Mouse (Mus musculus): ENCODE results near the gene Gpr162. TPM values are rescaled to one million over a fixed set of nuclear protein-coding genes. Genes with fewer than 3 reads are reported as not detected.

Gpr162 gene
- polyA plus RNA-seq, 1 experiment from 2014 or later = 1.6 TPM

- no peak for ATAC-seq (ENCODE audit: extremely low read depth, insufficient number of reproducible peaks, low FRiP score, low TSS enrichment)
- H3K9me3 ChIP-seq = no peaks in the 10 kb centered on the region
- H3K4me3 ChIP-seq = no peak overlapping the region
- H3K36me3 ChIP-seq = no peaks in the 10 kb centered on the region
- 18% methylated on average over 2 of the region's 3 CpGs for WGBS
- H3K4me1 ChIP-seq = no peaks in the 10 kb centered on the region
- H3K27ac ChIP-seq (replicated peaks) = no peak overlapping the region
- no peak overlapping the region for H3K4me2 ChIP-seq
- no peak overlapping the region for H3K9ac ChIP-seq
- no peaks in the 10 kb centered on the region for H3K27me3 ChIP-seq (replicated peaks)
Observed at GRCm38 (mm10) chr6:124874348-124874747, 10.6 kb upstream of the Gpr162 start.

GRCm38 (mm10) chr6:124866560-124866959 lies 2.8 kb upstream of the Gpr162 start:
- ATAC-seq (ENCODE audit: extremely low read depth, insufficient number of reproducible peaks, low FRiP score, low TSS enrichment) = no peak
- 51% methylated on average over 6 of the region's 7 CpGs for WGBS
- H3K27me3 ChIP-seq (replicated peaks) = peaks cover 54% of the 10 kb centered on the region

DNA sequence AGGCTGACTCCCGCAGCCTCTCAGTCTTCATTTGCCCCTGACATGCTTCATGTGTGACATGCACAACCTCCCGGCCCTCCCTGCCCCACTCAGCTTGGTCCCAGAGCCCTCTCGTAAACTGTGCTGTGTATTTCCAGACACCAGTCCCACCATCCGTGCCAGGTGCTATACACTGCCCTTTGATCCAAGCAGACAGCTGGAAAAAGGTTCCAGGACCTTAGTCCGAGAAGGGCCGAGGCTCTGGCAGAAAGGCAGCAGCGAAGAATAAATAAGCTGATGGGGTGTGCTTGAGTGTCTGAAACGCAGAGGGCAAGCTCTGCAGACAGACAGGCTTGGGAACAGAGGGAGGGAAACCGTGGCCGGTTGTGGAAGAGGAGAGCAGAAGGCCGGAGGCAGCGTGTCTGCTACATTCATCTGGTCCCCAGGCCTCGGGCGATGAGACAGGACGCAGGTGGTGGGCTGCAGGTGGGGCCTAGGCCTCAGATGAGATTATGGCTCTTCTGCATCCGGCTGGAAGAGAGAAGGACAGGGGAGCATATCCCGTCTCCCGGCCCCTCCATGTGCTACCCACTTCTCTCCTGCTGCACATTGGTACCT lies 2.1 kb upstream of the Gpr162 start:
- no peak overlapping the region for H3K4me3 ChIP-seq
- H3K27ac ChIP-seq (replicated peaks) = no peak overlapping the region
- H3K27me3 ChIP-seq (replicated peaks) = peaks cover 61% of the 10 kb centered on the region
- no peak for ATAC-seq (ENCODE audit: extremely low read depth, insufficient number of reproducible peaks, low FRiP score, low TSS enrichment)
- H3K4me2 ChIP-seq = no peak overlapping the region
- 59% methylated on average over 18 of the region's 18 CpGs for WGBS
- no peaks in the 10 kb centered on the region for H3K9me3 ChIP-seq
- no peaks in the 10 kb centered on the region for H3K36me3 ChIP-seq
- no peak overlapping the region for H3K9ac ChIP-seq
- H3K4me1 ChIP-seq = peaks cover 16% of the 10 kb centered on the region

More at GRCm38 (mm10) chr6:124866560-124866959, 2.8 kb upstream of the Gpr162 start:
- Histone ChIP-seq H3K4me1 (peaks cover 15% of the 10 kb centered on the region), H3K27ac (replicated peaks) (no peak overlapping the region), H3K4me2 (no peak overlapping the region), H3K4me3 (no peak overlapping the region), H3K36me3 (no peaks in the 10 kb centered on the region), H3K9ac (no peak overlapping the region), H3K9me3 (no peaks in the 10 kb centered on the region)

DNA sequence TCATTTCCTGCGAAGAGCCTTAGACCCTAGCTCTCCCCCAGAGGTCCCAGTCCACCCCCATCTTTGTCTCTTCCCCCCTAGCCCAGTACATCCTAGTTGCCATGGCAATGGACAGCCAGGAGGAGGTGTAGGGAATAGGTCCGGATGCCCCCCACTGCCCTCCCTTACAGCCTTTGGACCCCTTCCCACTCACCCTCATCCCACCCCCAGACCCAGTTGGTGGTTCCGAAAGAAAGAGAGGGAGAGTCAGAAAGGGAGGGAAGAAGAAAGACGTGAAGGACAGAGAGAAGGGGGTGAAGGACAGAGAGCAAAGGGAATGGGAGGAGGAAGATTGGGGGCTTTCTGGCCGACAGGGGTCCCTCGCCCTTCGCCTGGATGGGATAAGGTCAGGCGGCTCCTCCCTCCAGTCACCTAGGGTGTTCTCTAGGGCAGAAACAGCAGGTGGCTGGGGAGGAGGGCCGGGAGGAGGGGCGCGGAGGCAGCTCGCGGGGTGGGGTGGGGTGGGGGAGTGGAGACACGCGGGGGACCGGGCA lies 592 bp downstream of the Gpr162 start:
- H3K9ac ChIP-seq = peak overlapping the region; percentile 85
- no peaks in the 10 kb centered on the region for H3K36me3 ChIP-seq
- under 1% methylated on average over 11 of the region's 16 CpGs for WGBS
- ATAC-seq (ENCODE audit: extremely low read depth, insufficient number of reproducible peaks, low FRiP score, low TSS enrichment) = peak; percentile 10; the same call in 1 of the 2 replicates
- peak overlapping the region; percentile 91 for H3K4me2 ChIP-seq
- H3K27me3 ChIP-seq (replicated peaks) = peaks cover 83% of the 10 kb centered on the region
- H3K4me3 ChIP-seq = peak overlapping the region; percentile 60
- no peak overlapping the region for H3K27ac ChIP-seq (replicated peaks)
- no peaks in the 10 kb centered on the region for H3K9me3 ChIP-seq
- peaks cover 23% of the 10 kb centered on the region for H3K4me1 ChIP-seq

GRCm38 (mm10) chr6:124862406-124863124 lies 1.2 kb downstream of the Gpr162 start:
- Histone ChIP-seq H3K27me3 (replicated peaks) (peaks cover 84% of the 10 kb centered on the region), H3K4me1 (peaks cover 30% of the 10 kb centered on the region), H3K4me2 (peak overlapping the region; percentile 91), H3K9ac (peak overlapping the region; percentile 85), H3K27ac (replicated peaks) (no peak overlapping the region), H3K9me3 (no peaks in the 10 kb centered on the region), H3K36me3 (no peaks in the 10 kb centered on the region), H3K4me3 (peak overlapping the region; percentile 60)
- WGBS = 12% methylated on average over 8 of the region's 8 CpGs
- no peak for ATAC-seq (ENCODE audit: extremely low read depth, insufficient number of reproducible peaks, low FRiP score, low TSS enrichment)

DNA sequence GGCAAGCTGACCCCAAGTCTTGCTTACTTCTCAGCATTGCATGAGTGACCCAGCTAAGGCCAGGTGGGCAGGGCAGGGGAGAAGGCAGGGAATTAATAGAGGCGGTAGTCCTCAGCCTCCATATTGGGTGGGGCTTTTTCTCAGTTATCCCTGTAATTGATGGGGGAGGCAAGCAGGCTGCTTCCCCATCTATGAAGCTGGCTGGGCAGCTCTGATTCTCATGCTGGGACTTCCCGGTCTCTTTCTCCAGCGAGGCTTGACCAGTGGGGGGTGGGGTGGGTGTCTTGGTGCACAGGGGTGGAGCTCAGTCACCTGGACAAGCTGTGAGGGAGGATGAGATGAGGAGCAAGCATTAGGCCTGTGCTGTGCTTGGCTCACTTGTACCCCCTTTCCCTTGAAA lies 2.0 kb downstream of the Gpr162 start:
- no peak overlapping the region for H3K4me2 ChIP-seq
- H3K36me3 ChIP-seq = no peaks in the 10 kb centered on the region
- peaks cover 81% of the 10 kb centered on the region for H3K27me3 ChIP-seq (replicated peaks)
- H3K9ac ChIP-seq = 0 out of 2 replicates have a peak overlapping the region, but pooled peaks have one; percentile 10
- H3K4me3 ChIP-seq = no peak overlapping the region
- H3K27ac ChIP-seq (replicated peaks) = no peak overlapping the region
- no peak for ATAC-seq (ENCODE audit: extremely low read depth, insufficient number of reproducible peaks, low FRiP score, low TSS enrichment)
- peaks cover 30% of the 10 kb centered on the region for H3K4me1 ChIP-seq
- 38% methylated on average over 3 of the region's 3 CpGs for WGBS
- H3K9me3 ChIP-seq = no peaks in the 10 kb centered on the region

GRCm38 (mm10) chr6:124861266-124861665 lies 2.5 kb downstream of the Gpr162 start:
- no peaks in the 10 kb centered on the region for H3K9me3 ChIP-seq
- no peaks in the 10 kb centered on the region for H3K36me3 ChIP-seq
- H3K4me2 ChIP-seq = no peak overlapping the region
- ATAC-seq (ENCODE audit: extremely low read depth, insufficient number of reproducible peaks, low FRiP score, low TSS enrichment) = no peak
- H3K4me3 ChIP-seq = no peak overlapping the region
- H3K4me1 ChIP-seq = peaks cover 35% of the 10 kb centered on the region
- no peak overlapping the region for H3K9ac ChIP-seq
- H3K27ac ChIP-seq (replicated peaks) = no peak overlapping the region
- H3K27me3 ChIP-seq (replicated peaks) = peaks cover 75% of the 10 kb centered on the region
- 78% methylated on average over 19 of the region's 19 CpGs for WGBS

- no peaks in the 10 kb centered on the region for H3K9me3 ChIP-seq
- no peak for ATAC-seq (ENCODE audit: extremely low read depth, insufficient number of reproducible peaks, low FRiP score, low TSS enrichment)
- 78% methylated on average over 9 of the region's 9 CpGs for WGBS
Observed at GRCm38 (mm10) chr6:124860511-124860910, 3.3 kb downstream of the Gpr162 start.

DNA sequence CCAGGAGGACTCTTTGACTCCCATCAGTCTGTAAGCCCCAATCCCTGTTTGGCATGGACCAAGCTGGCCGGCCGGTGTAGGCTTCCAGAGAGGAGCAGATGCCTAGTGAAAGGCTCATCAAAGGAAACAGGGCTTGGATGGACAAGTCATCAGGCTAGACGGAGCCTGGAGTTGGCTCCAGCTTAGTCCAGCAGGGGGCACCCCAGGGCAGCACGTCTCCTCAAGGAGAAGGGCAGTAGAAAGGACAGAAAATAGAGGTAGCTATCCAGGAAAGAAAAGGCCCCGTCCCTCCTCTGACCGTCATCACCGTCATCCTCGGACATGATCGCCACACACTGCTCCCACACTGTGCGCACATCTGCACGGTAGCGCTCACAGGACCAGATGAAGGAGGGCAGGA lies 4.1 kb downstream of the Gpr162 start:
- Histone ChIP-seq H3K4me2 (peak overlapping the region; percentile 47), H3K27me3 (replicated peaks) (peaks cover 60% of the 10 kb centered on the region), H3K36me3 (no peaks in the 10 kb centered on the region), H3K9me3 (no peaks in the 10 kb centered on the region), H3K9ac (peak overlapping the region; percentile 51), H3K27ac (replicated peaks) (no peak overlapping the region), H3K4me3 (peak overlapping the region; percentile 21; the same call in 1 of the 2 replicates), H3K4me1 (peaks cover 46% of the 10 kb centered on the region)
- no peak for ATAC-seq (ENCODE audit: extremely low read depth, insufficient number of reproducible peaks, low FRiP score, low TSS enrichment)
- WGBS = 4% methylated on average over 12 of the region's 12 CpGs

More at GRCm38 (mm10) chr6:124860511-124860910, 3.3 kb downstream of the Gpr162 start:
- Histone ChIP-seq H3K27me3 (replicated peaks) (peaks cover 68% of the 10 kb centered on the region), H3K27ac (replicated peaks) (no peak overlapping the region), H3K36me3 (no peaks in the 10 kb centered on the region), H3K9ac (0 out of 2 replicates have a peak overlapping the region, but pooled peaks have one; percentile 2), H3K4me1 (peaks cover 42% of the 10 kb centered on the region), H3K4me3 (no peak overlapping the region), H3K4me2 (no peak overlapping the region)

DNA sequence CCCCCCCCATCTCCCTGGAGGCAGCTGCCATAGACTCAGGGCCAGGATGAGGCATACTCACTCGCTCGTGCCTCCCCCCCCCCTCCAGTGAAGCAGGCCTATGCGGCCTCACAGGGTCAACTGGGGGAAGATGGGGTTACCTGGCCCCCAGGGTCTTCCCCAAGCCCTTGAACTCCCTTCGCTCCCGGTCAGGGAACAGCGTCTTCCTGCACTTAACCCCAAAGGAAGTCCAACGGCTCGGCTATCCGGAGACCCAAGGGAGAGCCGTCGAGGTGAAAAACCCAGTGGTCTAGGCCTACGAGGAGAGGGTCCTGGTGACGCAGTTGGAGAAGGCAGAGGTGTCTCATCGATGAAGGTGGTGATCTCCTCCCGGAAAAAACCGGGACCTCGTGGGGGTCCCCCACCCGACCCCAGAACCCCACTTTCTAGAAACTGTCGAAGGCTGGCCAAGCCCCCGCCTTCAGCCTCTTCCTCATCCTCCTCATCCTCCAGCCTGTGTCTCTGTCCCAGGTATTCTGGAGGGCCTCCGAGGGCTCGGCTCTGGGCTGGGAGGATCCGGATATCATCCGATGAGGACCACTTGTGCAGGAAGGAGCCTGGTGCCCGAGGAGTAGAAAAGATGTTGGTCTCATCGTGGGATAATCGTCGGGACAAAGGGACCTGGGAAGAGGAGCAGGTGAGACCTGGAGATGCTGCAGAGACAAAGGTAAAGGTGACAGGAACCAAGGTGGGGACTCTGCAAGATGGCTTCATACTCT lies 5.0 kb downstream of the Gpr162 start:
- WGBS = 65% methylated on average over 28 of the region's 28 CpGs
- Histone ChIP-seq H3K27ac (replicated peaks) (no peak overlapping the region), H3K36me3 (peaks cover 1% of the 10 kb centered on the region), H3K27me3 (replicated peaks) (peaks cover 53% of the 10 kb centered on the region), H3K4me1 (peaks cover 52% of the 10 kb centered on the region), H3K4me2 (0 out of 2 replicates have a peak overlapping the region, but pooled peaks have one; percentile 91), H3K9ac (no peak overlapping the region), H3K9me3 (no peaks in the 10 kb centered on the region), H3K4me3 (no peak overlapping the region; the same call in 1 of the 2 replicates)
- no peak for ATAC-seq (ENCODE audit: extremely low read depth, insufficient number of reproducible peaks, low FRiP score, low TSS enrichment)

All from heart, embryonic 13.5 days (tissue).